Mouse (Mus musculus): ENCODE data around the gene Tcea3. TPM values are rescaled to one million over a fixed set of nuclear protein-coding genes. Genes with fewer than 3 reads are reported as not detected.

Gene Tcea3
- polyA plus RNA-seq, 1 experiment: 1.8 TPM

DNA sequence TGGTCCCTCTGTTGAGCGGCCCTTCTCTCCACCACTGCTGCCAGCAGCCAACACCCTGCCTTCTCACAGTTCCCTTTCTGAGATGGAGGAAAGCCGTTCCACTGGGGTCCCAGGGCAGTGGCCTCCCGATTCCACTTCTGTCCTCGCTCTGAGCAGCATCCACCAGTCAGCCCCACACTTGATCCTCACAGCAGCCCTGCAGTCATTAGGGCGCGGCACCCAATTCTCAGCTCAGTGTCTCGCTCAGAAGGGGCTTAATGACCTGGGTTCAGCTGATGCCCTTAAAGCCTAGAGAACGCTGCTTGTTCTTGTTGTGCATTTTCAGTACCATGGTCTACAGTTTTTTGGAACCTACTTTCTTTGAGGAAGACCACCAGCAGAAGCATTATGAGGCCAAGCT is 33.6 kb downstream of the Tcea3 start:
- no peak for DNase-seq
- 92% methylated on average over 8 of the region's 8 CpGs for WGBS
- Histone ChIP-seq H3K36me3 (ENCODE audit: control insufficient read depth, insufficient read depth, low read length) (no peaks in the 10 kb centered on the region), H3K27me3 (ENCODE audit: control insufficient read depth, insufficient read depth, low read length) (no peaks in the 10 kb centered on the region), H3K4me1 (replicated peaks; ENCODE audit: control insufficient read depth, insufficient read depth, low read length) (peaks cover 6% of the 10 kb centered on the region), H3K27ac (ENCODE audit: control insufficient read depth, insufficient read depth, low read length) (no peak overlapping the region), H3K4me3 (ENCODE audit: control insufficient read depth, insufficient read depth, low read length) (no peak overlapping the region)
- TF ChIP-seq POLR2A (IDR thresholded peaks at IDR 0.05; ENCODE audit: control insufficient read depth, extremely low read depth, insufficient read depth, low read length, poor library complexity): no peak
- TF ChIP-seq CTCF (IDR thresholded peaks at IDR 0.05; ENCODE audit: borderline replicate concordance, control insufficient read depth, extremely low read depth, insufficient read depth, low read length, poor library complexity): no peak

GRCm38 (mm10) chr4:136281611-136282010 is 34.1 kb downstream of the Tcea3 start:
- no peak for TF ChIP-seq CTCF (IDR thresholded peaks at IDR 0.05; ENCODE audit: borderline replicate concordance, control insufficient read depth, extremely low read depth, insufficient read depth, low read length, poor library complexity)
- TF ChIP-seq POLR2A (IDR thresholded peaks at IDR 0.05; ENCODE audit: control insufficient read depth, extremely low read depth, insufficient read depth, low read length, poor library complexity): no peak
- DNase-seq: no peak
- WGBS: 85% methylated on average over 9 of the region's 9 CpGs

DNA sequence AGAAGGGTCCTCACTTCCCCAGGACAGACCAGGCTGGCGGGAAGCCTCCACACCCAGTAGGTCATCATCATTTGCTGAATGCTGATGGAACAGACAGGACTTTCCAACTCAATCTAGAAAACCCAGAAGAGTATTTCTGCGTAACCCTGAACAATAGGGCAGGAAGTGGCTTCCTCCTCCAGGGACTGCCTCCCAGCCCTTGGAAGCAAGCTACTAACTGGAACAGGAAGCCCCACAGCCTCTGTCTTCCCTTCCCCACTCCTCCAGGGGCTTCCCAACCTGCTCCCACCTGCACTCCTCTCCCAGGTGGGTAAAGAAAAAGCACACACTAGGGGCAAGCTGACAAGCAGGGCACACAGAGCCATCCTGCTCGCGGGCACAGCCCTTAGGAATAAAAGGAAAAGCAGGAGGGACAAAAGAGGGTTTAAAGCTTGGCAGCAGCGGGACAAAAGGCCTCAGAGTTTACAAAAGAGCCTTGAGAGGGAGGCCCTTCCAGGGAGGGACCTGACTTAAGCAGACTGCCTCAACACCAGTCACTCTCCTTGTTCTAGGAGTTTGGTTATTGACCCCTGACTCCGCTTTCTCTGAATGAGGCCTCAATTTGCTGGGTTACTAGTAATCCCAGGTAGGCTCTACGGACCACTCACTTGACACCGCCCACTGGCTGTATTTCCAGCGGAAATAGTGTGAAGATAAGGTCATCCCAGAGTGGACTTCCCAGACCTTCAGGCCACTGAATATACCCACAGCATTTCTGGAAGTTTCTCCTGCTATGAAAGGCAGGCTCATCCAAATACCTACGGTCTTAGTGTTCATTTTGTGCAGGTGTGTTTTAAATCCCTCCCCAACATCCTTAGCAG is 35.3 kb downstream of the Tcea3 start:
- no peak for DNase-seq
- WGBS: 90% methylated on average over 10 of the region's 10 CpGs
- no peaks in the 10 kb centered on the region for H3K36me3 ChIP-seq (ENCODE audit: control insufficient read depth, insufficient read depth, low read length)
- TF ChIP-seq CTCF (IDR thresholded peaks at IDR 0.05; ENCODE audit: borderline replicate concordance, control insufficient read depth, extremely low read depth, insufficient read depth, low read length, poor library complexity) (no peak), POLR2A (IDR thresholded peaks at IDR 0.05; ENCODE audit: control insufficient read depth, extremely low read depth, insufficient read depth, low read length, poor library complexity) (no peak)
- H3K27me3 ChIP-seq (ENCODE audit: control insufficient read depth, insufficient read depth, low read length): no peaks in the 10 kb centered on the region
- H3K4me3 ChIP-seq (ENCODE audit: control insufficient read depth, insufficient read depth, low read length): no peak overlapping the region
- H3K27ac ChIP-seq (ENCODE audit: control insufficient read depth, insufficient read depth, low read length): no peak overlapping the region
- peaks cover 9% of the 10 kb centered on the region for H3K4me1 ChIP-seq (replicated peaks; ENCODE audit: control insufficient read depth, insufficient read depth, low read length)

More at GRCm38 (mm10) chr4:136281611-136282010, 34.1 kb downstream of the Tcea3 start:
- H3K27me3 ChIP-seq (ENCODE audit: control insufficient read depth, insufficient read depth, low read length): no peaks in the 10 kb centered on the region
- H3K27ac ChIP-seq (ENCODE audit: control insufficient read depth, insufficient read depth, low read length): no peak overlapping the region
- peaks cover 7% of the 10 kb centered on the region for H3K4me1 ChIP-seq (replicated peaks; ENCODE audit: control insufficient read depth, insufficient read depth, low read length)
- H3K4me3 ChIP-seq (ENCODE audit: control insufficient read depth, insufficient read depth, low read length): no peak overlapping the region
- no peaks in the 10 kb centered on the region for H3K36me3 ChIP-seq (ENCODE audit: control insufficient read depth, insufficient read depth, low read length)

- no peak overlapping the region for H3K27ac ChIP-seq (ENCODE audit: control insufficient read depth, insufficient read depth, low read length)
These were observed 36.3 kb downstream of the Tcea3 start for GRCm38 (mm10) chr4:136283783-136284182.

DNA sequence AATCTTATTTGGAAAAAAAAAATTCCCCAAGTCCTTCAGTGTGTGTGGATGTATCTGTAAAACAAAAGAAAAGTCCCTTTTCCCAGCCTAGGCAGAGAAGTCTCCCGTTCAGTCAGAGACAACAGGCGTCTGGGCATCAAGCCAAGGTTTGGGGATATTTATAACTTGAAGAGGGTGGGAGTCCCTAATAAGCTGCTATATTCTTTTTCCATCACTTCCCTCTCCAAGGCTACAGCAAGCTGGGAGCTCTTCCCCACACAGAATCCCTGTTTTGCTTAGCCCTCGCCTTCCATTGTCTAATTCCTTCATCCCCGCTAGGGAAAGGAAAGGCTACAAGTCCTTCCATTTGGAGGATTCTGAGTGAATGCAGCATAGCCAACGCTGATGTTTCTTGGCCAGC is 36.9 kb downstream of the Tcea3 start, which contains the start of gene Zfp46:
Zfp46 (plus strand) TSS at position 229 of the 400 bp plus-strand sequence.
- Histone ChIP-seq H3K4me3 (ENCODE audit: control insufficient read depth, insufficient read depth, low read length) (peak within 1 kb of the TSS; percentile 63), H3K27me3 (ENCODE audit: control insufficient read depth, insufficient read depth, low read length) (no peaks in the 10 kb centered on the region), H3K4me1 (replicated peaks; ENCODE audit: control insufficient read depth, insufficient read depth, low read length) (peaks cover 9% of the 10 kb centered on the region), H3K27ac (ENCODE audit: control insufficient read depth, insufficient read depth, low read length) (peak within 1 kb of the TSS; percentile 43), H3K36me3 (ENCODE audit: control insufficient read depth, insufficient read depth, low read length) (no peaks in the 10 kb centered on the region)
- WGBS: 83% methylated on average over 5 of the region's 5 CpGs
- no peak for DNase-seq
- TF ChIP-seq CTCF (IDR thresholded peaks at IDR 0.05; ENCODE audit: borderline replicate concordance, control insufficient read depth, extremely low read depth, insufficient read depth, low read length, poor library complexity): no peak
- no peak for TF ChIP-seq POLR2A (IDR thresholded peaks at IDR 0.05; ENCODE audit: control insufficient read depth, extremely low read depth, insufficient read depth, low read length, poor library complexity)

More at GRCm38 (mm10) chr4:136283783-136284182, 36.3 kb downstream of the Tcea3 start:
- Histone ChIP-seq H3K27me3 (ENCODE audit: control insufficient read depth, insufficient read depth, low read length) (no peaks in the 10 kb centered on the region), H3K36me3 (ENCODE audit: control insufficient read depth, insufficient read depth, low read length) (no peaks in the 10 kb centered on the region), H3K4me1 (replicated peaks; ENCODE audit: control insufficient read depth, insufficient read depth, low read length) (peaks cover 9% of the 10 kb centered on the region), H3K4me3 (ENCODE audit: control insufficient read depth, insufficient read depth, low read length) (no peak overlapping the region)
- WGBS: 81% methylated on average over 2 of the region's 2 CpGs
- TF ChIP-seq POLR2A (IDR thresholded peaks at IDR 0.05; ENCODE audit: control insufficient read depth, extremely low read depth, insufficient read depth, low read length, poor library complexity) (no peak), CTCF (IDR thresholded peaks at IDR 0.05; ENCODE audit: borderline replicate concordance, control insufficient read depth, extremely low read depth, insufficient read depth, low read length, poor library complexity) (no peak)
- no peak for DNase-seq

GRCm38 (mm10) chr4:136284891-136285290 is 37.4 kb downstream of the Tcea3 start:
- Histone ChIP-seq H3K36me3 (ENCODE audit: control insufficient read depth, insufficient read depth, low read length) (peaks cover 3% of the 10 kb centered on the region), H3K4me1 (replicated peaks; ENCODE audit: control insufficient read depth, insufficient read depth, low read length) (peaks cover 9% of the 10 kb centered on the region), H3K27ac (ENCODE audit: control insufficient read depth, insufficient read depth, low read length) (no peak overlapping the region), H3K4me3 (ENCODE audit: control insufficient read depth, insufficient read depth, low read length) (peak overlapping the region; percentile 63), H3K27me3 (ENCODE audit: control insufficient read depth, insufficient read depth, low read length) (no peaks in the 10 kb centered on the region)
- no peak for DNase-seq
- 54% methylated on average over 6 of the region's 6 CpGs for WGBS
- no peak for TF ChIP-seq POLR2A (IDR thresholded peaks at IDR 0.05; ENCODE audit: control insufficient read depth, extremely low read depth, insufficient read depth, low read length, poor library complexity)
- no peak for TF ChIP-seq CTCF (IDR thresholded peaks at IDR 0.05; ENCODE audit: borderline replicate concordance, control insufficient read depth, extremely low read depth, insufficient read depth, low read length, poor library complexity)

All from thymus, adult 2 months (tissue).